Mouse (Mus musculus): ENCODE data around the gene Atp6v1c2.

Atp6v1c2 gene

GRCm38 (mm10) chr12:17329259-17329658 is at the start of gene Atp6v1c2:
Atp6v1c2 (minus strand) TSS chr12:17329359.
- DNase-seq (ENCODE audit: low spot score), result no peak

GRCm38 (mm10) chr12:17376521-17376920 is 47.4 kb upstream of the Atp6v1c2 start:
- no peak for DNase-seq (ENCODE audit: low spot score)

DNA sequence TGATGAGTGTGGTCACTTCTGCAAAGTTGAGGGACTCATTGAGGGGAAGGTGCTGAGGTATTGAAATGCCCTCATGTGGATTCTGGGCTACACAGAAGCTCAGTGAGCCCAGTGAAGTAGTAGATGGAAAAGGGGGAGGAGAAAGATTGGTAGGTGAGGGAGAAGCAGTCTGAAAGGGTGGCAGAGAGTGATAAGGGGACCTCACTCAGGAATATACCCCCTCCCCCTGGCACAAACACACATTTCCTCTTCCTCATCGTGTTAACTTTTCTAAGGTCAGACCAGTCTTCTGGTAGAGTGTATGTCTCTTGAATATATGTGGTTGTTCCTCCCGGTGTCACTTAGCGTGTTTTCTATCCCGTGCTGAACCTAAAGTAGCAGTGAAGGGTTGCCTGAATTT is 46.1 kb upstream of the Atp6v1c2 start:
- DNase-seq (ENCODE audit: low spot score), result no peak

DNA sequence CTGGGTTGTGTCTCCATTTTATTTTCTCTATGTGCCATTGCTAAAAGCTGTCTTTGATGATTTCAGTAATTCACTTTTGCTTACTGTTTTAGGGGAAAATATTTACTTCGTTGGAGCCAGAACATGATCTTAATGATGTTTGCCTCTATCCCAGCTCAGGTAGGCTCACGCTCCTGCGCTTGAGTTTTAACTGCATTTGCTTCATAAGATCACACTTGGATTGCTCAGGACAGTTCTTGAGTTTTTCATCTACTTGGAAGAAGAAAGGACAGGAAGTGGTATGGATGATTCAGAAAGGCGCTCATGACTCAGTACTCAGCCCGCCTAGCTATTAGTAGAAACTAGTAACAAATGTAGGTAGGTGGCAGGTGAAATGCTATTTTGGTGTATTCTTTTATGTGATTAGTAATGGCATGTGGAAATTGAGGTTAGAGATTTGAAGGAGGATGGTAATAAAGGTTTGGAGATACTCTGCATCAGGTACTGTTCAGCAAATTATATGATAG is 44.4 kb upstream of the Atp6v1c2 start:
- no peak for DNase-seq (ENCODE audit: low spot score)

DNA sequence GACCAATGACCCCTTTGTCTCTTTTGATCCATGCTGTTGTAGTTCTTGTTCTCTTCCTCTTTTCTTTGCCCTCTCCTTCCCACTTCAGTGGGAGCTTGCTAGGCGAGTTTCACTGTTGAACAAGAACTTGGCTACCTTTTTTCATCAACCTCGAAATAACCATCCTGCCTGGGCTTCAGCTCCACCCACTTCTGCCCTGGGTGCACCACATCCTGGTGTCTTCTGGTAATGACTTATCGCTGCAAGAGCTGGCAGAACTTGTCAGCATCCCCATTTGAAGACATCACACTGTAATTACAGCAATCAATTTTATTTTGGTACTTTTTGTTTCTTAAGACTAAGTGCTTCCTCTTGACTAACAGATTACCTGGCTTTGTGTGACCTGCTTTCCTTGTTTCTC is 43.5 kb upstream of the Atp6v1c2 start:
- DNase-seq (ENCODE audit: low spot score), result no peak

DNA sequence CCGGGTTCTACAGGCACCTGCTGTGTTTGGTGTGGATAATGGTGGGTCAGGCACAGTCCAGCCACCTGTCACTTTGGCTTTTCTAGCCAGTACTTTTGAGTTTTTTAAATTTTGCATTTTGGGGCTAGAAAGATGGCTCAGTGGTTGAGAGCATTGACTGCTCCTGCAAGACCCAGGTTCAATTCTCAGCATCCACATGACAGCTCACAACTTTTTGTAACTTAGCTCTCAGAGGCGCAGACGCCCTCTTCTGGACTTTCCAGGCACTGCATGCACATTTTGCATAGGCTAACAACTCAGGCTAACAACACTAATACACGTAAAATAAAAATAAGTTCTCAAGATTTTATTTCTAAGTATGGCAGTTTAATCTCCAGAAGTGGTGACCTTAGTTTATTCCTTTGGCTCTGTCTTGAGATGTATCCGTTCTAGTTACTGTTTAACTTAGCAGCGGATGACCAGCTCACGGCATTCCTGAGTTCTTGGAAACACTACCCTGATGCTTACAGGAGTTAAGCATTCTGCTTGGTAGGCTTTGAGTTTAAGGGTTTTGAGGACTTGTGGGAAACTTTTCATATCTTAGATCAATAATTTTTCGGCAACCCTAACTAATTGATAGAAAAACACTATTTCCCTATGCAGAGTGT is 42.6 kb upstream of the Atp6v1c2 start:
- DNase-seq (ENCODE audit: low spot score), result peak; percentile 43

DNA sequence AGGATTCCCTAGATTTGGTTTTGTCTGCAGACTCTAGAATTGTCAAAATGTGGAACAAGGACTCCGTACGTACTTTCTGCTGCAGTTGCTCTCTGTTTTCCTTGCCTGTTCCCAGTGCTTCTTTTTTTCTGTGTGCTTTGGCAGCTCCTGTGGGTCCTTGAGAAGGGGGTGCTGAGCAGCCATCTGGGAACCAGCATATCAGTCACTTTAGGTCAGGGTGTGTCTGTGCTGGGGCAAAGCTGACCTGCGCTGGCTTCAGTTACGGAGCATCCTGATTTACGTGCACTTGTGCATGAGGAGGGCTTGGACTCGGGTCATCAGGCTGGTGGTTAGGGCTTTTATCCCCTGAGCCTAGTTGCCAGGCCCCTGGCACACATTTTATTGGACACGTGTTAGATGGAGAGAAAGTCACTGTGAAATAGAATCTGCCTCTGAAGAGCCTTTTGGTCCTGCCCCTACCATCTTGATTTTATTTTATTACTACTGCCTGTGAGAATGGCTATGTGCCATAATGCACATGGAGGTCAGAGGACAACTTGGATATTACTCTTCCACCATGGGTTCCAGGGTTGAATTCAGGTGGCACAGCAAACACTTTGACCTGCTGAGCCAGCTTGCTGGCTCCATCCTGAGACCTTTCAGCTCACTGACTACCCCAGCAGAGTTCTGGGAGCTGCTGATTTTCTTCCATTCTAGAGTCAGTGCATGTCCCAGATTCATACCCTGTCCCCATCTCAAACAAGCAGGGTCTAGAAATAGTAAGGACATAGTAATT is 40.6 kb upstream of the Atp6v1c2 start:
- DNase-seq (ENCODE audit: low spot score), result no peak

DNA sequence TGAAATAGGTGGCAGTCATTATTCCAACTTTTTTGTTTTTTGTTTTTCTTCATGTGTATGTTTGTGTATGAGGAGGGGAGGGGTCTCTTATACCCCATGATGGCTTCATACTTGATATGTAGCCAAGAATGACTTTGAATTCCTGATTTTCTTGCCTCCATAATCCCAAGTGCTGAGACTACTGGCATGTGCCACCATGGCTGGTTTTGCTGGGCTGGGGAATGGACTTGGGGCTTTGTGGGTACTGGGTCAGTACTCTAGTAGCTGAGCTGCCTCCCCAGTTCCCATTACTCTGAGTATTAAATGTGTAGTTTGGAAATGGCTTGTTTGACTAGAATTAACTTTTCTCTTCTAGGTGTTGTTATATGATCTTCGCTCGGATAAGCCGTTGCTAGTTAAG is 40.0 kb upstream of the Atp6v1c2 start:
- DNase-seq (ENCODE audit: low spot score), result no peak

DNA sequence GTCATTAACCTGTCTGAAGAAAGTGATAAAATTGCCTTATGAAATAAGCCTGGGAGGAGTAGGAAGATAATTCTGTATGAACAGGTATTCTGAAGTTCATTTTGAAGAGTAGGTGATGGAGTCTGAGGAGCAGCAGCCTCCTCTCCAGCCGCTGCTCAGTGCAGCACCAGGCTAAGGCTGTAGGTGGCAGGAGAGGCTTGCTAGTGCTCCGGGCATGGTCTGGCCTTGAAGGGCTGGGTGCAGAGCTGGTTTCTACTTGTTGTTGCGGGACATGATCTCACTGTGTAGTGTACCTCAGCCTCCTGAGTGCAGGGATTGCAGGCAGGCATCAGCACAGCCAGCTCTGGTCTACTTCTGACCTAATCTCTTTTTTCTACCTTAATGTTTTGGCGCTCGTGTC is 37.8 kb upstream of the Atp6v1c2 start:
- peak; percentile 59 for DNase-seq (ENCODE audit: low spot score)

DNA sequence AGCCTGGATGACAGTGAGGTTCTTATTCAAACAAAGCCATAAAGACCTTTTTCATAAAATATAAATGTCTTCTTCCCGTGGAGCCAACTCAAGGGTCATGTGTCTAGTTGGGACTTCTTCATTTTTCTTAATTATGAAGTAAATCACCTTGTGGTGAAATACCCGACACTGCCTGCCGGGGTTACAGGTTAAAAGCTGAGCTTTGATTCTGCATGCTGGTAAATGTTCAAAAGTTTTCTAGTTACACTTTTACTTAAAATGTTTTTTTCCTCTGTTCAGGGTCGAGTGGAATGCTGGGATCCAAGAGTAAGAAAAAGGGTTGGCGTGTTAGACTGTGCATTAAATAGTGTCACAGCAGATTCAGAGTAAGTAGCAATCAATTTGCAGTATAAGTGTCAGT is 33.2 kb upstream of the Atp6v1c2 start:
- DNase-seq (ENCODE audit: low spot score), result no peak

GRCm38 (mm10) chr12:17360650-17361049 is 31.5 kb upstream of the Atp6v1c2 start:
- no peak for DNase-seq (ENCODE audit: low spot score)

GRCm38 (mm10) chr12:17360104-17360503 is 30.9 kb upstream of the Atp6v1c2 start:
- DNase-seq (ENCODE audit: low spot score), result no peak

- DNase-seq (ENCODE audit: low spot score), result peak; percentile 30
Observed at GRCm38 (mm10) chr12:17358981-17359380, 29.8 kb upstream of the Atp6v1c2 start.

GRCm38 (mm10) chr12:17357795-17358194 is 28.6 kb upstream of the Atp6v1c2 start:
- no peak for DNase-seq (ENCODE audit: low spot score)

DNA sequence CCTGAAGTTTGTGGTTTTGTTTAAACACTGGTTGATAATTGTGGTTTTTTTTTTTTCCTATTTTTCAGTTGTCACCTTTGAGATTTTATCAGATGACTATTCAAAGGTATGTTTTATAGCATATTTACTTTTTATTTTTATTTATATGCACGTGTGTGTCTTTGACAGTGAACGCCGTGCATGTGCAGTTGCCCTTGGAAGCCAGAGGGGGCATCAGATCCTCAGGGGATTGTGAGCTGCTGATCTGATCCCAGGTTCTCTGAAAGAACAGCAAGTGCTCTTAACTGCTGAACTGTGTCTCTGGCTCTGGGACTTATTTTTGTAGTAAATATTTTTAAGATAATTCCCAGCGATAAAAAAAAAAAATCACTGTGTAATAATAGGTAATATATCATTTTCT is 27.7 kb upstream of the Atp6v1c2 start:
- no peak for DNase-seq (ENCODE audit: low spot score)

GRCm38 (mm10) chr12:17350106-17350505 is 20.9 kb upstream of the Atp6v1c2 start:
- DNase-seq (ENCODE audit: low spot score), result no peak

DNA sequence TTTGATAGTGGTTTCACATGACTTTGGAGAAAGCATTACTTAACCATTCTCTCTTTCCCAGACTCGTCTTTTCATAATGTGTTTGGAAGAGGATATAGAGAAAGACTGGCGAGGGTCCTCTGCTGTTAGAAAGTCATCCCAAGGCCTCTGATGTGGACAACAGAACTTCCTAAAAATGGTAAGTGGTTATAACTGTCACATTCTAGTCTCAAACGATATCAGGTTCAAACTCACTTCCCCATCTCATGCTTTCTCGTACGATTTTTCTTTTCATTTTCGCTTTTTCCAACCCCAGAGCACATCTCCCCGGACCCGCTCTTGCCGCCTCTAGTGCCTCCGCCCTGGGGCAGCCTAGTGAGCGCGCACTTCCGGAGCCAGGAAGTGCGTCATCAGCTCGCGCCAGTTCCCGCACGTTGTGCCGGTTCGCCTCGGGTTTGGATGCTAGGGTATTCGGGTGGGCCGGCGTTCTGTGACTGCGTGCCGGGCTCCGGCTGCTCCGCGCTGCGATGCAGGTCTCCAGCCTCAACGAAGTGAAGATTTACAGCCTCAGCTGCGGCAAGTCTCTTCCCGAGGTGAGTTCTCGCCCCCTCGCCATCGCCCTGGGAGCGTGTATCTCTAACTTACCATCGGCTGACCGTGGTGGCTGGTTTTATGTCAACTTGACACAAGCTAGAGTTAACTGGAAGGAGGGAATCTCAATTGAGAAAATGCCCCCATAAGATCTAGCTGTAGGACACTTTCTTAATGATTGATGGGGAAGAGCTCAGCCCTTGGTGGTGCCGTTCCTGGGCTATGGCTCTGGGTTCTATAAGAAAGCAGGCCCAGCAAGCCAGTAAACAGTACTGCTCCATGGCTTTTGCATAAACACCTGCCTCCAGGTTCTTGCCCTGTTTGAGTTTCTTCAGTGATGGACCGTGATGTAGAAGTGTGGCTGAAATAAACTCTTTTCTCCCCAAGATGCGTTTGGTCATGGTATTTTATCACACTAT is 19.2 kb upstream of the Atp6v1c2 start, which contains the start of gene Nol10:
Gene Nol10, plus strand, starts transcription at position 411 of the 989 bp plus-strand sequence.
- peak; percentile 86 for DNase-seq (ENCODE audit: low spot score)

DNA sequence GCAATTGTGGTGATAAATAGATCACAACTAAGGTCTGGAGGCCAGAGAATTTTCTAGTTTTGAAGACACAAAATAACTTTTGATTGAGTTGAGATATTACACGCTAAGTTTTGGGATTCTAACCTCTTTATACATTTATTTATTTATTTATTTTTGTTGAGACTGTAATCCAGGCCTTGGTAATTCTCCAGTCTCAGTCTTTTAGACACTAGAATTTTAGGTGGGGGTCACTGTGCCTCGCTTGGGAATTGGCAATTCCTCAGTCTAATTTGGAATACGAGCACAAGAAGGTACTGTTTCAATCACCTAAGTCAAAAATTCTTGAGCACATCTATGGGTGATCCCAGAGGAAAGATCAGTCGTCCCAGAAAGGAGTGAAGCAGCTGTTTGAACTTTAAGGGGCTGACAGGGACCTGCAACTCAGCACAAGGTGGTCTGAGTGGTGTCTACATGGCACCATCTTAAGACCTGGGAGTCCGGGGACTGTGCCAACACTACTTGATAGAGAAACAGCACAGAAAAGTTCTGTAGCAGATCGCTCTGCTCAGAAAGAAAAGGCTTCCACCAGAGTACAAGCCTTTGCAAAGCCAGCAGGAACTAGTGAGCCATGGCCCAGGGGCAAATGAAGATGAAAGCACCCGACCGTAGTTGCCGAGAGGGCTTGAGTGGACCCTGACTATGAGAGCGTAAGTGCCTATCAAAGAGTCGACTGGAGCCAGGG is 18.3 kb upstream of the Atp6v1c2 start:
- no peak for DNase-seq (ENCODE audit: low spot score)

DNA sequence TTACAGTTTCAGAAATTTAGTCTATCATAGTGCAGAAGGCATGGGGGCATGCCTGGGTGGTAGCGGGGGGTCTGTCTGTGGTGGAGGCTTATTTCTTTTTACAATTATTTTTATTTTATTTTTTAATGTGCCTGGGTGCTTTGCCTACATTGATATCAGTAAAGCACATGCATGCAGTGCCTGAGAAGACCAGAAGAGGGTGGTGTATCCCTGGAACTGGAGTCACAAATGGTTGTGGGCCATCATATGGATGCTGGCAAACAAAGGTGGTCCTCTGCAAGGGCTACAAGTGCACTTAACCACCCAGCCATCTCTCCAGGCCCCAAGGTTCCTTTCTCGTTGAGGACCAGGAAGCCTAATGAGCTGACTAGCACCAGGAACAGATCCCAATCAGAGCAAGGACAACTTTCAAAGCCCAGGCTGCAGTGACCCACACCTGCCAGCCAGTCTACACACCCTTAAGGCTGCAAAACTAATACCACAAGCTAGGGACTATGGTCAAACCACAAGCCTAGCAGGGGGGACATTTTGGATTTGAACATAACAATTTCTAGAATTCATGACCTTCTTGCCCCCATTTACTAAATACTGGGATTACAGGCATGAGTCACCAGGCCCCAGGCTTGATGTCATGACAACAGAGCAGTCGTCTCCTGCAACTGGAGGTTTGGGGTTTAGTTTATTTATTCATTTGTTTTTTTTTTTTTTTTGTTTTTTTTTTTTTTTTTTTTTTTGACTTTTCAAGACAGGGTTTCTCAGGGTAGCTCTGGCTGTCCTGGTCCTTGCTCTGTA is 10.2 kb upstream of the Atp6v1c2 start:
- DNase-seq (ENCODE audit: low spot score), result no peak

DNA sequence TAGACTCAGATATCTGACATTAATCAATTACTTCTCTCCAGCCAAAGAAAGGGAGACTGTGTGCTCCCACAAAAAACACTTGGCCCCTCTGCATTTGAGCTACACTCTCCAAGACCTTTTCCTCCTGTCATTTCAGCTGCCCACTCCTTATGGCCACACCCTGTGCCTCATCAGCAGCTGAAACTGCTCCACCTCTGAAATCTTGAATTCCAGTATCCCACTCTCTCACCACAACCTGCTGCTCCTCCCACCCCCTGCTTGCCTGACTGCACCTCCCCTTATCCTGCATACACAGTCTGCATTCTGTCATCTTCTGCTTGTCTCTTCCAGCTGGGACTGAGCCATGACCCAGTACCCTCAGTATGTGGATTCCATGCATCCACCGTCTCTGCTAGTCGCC is 9.2 kb upstream of the Atp6v1c2 start:
- no peak for DNase-seq (ENCODE audit: low spot score)

DNA sequence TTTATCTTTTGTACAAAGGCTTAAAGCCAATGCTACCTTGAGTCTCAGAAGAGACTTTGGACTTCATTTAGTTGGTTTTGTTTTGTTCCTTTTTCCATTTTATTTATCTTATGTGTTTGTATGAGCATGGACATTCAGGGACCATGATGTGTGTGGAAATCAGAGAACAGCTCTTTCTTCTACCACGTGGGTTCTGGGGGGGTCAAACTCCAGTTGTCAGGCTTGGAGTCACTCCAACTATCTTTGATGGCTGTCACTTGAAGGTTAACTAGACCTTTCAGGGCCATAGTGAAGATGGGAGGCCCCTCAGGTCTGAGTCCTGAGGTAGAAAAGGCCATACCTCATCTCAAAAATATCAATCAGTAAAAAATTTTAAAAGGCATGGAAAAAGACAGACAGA is 4.3 kb upstream of the Atp6v1c2 start:
- no peak for DNase-seq (ENCODE audit: low spot score)
